Mouse (Mus musculus) spleen, adult 2 months (tissue): ENCODE data around the gene AL607142.1.

Experiments
- CTCF ChIP-seq: fragments of 200-500 bp; IDR thresholded peaks from 2 replicates; pipeline ENCODE4 v1.5.1; 2011; ENCODE audit warnings: mild to moderate bottlenecking, inconsistent platforms; ENCODE audit not compliant: insufficient read depth, insufficient read length, insufficient replicate concordance; ENCODE audit errors: extremely low read depth
- POLR2A ChIP-seq: fragments of 200-500 bp; IDR thresholded peaks from 2 replicates; pipeline ENCODE4 v1.6.1; 2011; ENCODE audit warnings: low read depth, low read length, inconsistent platforms

GRCm38 (mm10) chr4:120022392-120022791 lies 42.4 kb upstream of the AL607142.1 start:
- TF ChIP-seq CTCF (no peak), POLR2A (no peak)
